12 mouse cellular contexts compared by ENCODE assay signal in the genomic region with DNA sequence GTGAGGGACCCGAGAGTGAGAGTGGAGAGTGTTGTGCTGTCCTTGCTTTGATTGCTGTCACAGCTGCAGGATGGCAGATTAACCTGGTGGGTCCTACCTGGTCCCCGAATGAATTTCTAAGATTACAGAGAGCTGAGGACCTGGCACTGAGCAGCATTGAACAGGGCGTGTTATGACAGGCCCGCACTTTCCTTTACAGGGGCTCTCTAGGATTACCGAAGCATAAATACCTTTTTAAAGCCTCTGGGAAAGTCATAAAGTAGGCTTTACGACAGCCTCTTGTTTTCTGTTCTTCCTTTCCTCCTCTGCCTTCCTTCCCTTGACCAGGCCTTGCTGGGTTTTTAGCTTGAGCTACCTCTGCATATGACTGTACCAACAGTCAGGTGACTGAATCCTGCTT.
DNase-seq lines count a peak whose midpoint lies in the region; ATAC-seq and TF ChIP-seq lines count a peak whose summit lies in the region.
"Had no signal": no experiment of that assay in that cellular context is flagged by ENCODE, and none has a peak within 500 bp of the region (broad histone marks: within the 10 kb centered on the region; RNA-seq: fewer than 3 reads in every experiment).

No protein-coding gene starts in this region.

- 80% methylated on average over 6 of the region's 6 CpGs for WGBS in heart, embryonic 10.5 days
- 54% methylated on average over 6 of the region's 6 CpGs for WGBS in lung, embryonic 14.5 days
- WGBS in intestine, embryonic 15.5 days = 27% methylated on average over 6 of the region's 6 CpGs
- 39% methylated on average over 6 of the region's 6 CpGs for WGBS in stomach, embryonic 15.5 days

- no peaks in the 10 kb centered on the region for H3K27me3 ChIP-seq in heart, embryonic 10.5 days (ENCODE audit: insufficient read depth, poor library complexity, severe bottlenecking)
- H3K27me3 ChIP-seq in lung, embryonic 14.5 days (ENCODE audit: insufficient read depth, low read length) = no peaks in the 10 kb centered on the region
- H3K27me3 ChIP-seq in intestine, embryonic 15.5 days (replicated peaks) = no peaks in the 10 kb centered on the region
- no peaks in the 10 kb centered on the region for H3K27me3 ChIP-seq in stomach, embryonic 15.5 days (replicated peaks)
- H3K27me3 ChIP-seq: liver, embryonic 15.5 days had no signal

- H3K27ac ChIP-seq in heart, embryonic 10.5 days = peak overlapping the region; percentile 49
- peak overlapping the region; percentile 87 for H3K27ac ChIP-seq in lung, embryonic 14.5 days (ENCODE audit: low read depth)
- H3K27ac ChIP-seq in intestine, embryonic 15.5 days = peak overlapping the region; percentile 93
- H3K27ac ChIP-seq in stomach, embryonic 15.5 days = peak overlapping the region; percentile 96
- H3K27ac ChIP-seq: liver, embryonic 15.5 days had no signal

- H3K4me2 ChIP-seq in lung, embryonic 14.5 days = no peak overlapping the region
- H3K4me2 ChIP-seq in intestine, embryonic 15.5 days (replicated peaks) = peak overlapping the region; percentile 29; the same call in 1 of the 2 replicates
- peak overlapping the region; percentile 11; the same call in 1 of the 2 replicates for H3K4me2 ChIP-seq in stomach, embryonic 15.5 days
- H3K4me2 ChIP-seq: liver, embryonic 15.5 days had no signal

- peak overlapping the region; percentile 22; the same call in 1 of the 2 replicates for H3K9ac ChIP-seq in lung, embryonic 14.5 days
- H3K9ac ChIP-seq in intestine, embryonic 15.5 days = no peak overlapping the region
- no peak overlapping the region; the same call in 1 of the 2 replicates for H3K9ac ChIP-seq in stomach, embryonic 15.5 days
- H3K9ac ChIP-seq: liver, embryonic 15.5 days had no signal

- no peak for DNase-seq in heart, embryonic 10.5 days (ENCODE audit: low spot score)
- DNase-seq in heart, adult 8-10 months (ENCODE audit: low spot score) = no peak
- DNase-seq in lung, embryonic 14.5 days = no peak
- no peak for DNase-seq in lung, postnatal 10 days
- no peak for DNase-seq in cerebellum, postnatal 36 days
- no peak for DNase-seq in left cerebral cortex, adult 18-20 months (ENCODE audit: low spot score in 2 of 2)
- DNase-seq: adrenal gland, postnatal 10 days; heart, postnatal 10 days; midbrain, embryonic 14.5 days had no signal

- no peak for TF ChIP-seq CTCF in lung, embryonic 14.5 days (IDR thresholded peaks at IDR 0.05; ENCODE audit: low read depth)

- peaks cover 71% of the 10 kb centered on the region for H3K4me1 ChIP-seq in heart, embryonic 10.5 days
- peaks cover 40% of the 10 kb centered on the region for H3K4me1 ChIP-seq in lung, embryonic 14.5 days (ENCODE audit: insufficient read depth)
- peaks cover 59% of the 10 kb centered on the region for H3K4me1 ChIP-seq in intestine, embryonic 15.5 days (replicated peaks)
- peaks cover 53% of the 10 kb centered on the region for H3K4me1 ChIP-seq in stomach, embryonic 15.5 days

- H3K9me3 ChIP-seq in heart, embryonic 10.5 days = no peaks in the 10 kb centered on the region
- H3K9me3 ChIP-seq in lung, embryonic 14.5 days (ENCODE audit: low read depth, low read length) = no peaks in the 10 kb centered on the region
- no peaks in the 10 kb centered on the region for H3K9me3 ChIP-seq in intestine, embryonic 15.5 days
- H3K9me3 ChIP-seq in stomach, embryonic 15.5 days = no peaks in the 10 kb centered on the region
- H3K9me3 ChIP-seq: liver, embryonic 15.5 days had no signal

- ATAC-seq in lung, embryonic 14.5 days (ENCODE audit: insufficient read depth) = no peak
- ATAC-seq in intestine, embryonic 15.5 days = peak; percentile 40
- ATAC-seq in stomach, embryonic 15.5 days (ENCODE audit: insufficient read depth, low FRiP score, low read depth) = no peak

- H3K36me3 ChIP-seq in heart, embryonic 10.5 days = 0 out of 2 replicates have a peak, but pooled peaks cover 3% of the 10 kb centered on the region
- H3K36me3 ChIP-seq in lung, embryonic 14.5 days (ENCODE audit: insufficient read depth) = no peaks in the 10 kb centered on the region
- H3K36me3 ChIP-seq in intestine, embryonic 15.5 days = no peaks in the 10 kb centered on the region
- no peaks in the 10 kb centered on the region for H3K36me3 ChIP-seq in stomach, embryonic 15.5 days
- H3K36me3 ChIP-seq: liver, embryonic 15.5 days had no signal

- no peak overlapping the region for H3K4me3 ChIP-seq in heart, embryonic 10.5 days
- H3K4me3 ChIP-seq in lung, embryonic 14.5 days (ENCODE audit: low read depth, low read length) = no peak overlapping the region
- H3K4me3 ChIP-seq in intestine, embryonic 15.5 days (replicated peaks) = no peak overlapping the region
- no peak overlapping the region for H3K4me3 ChIP-seq in stomach, embryonic 15.5 days (replicated peaks)
- H3K4me3 ChIP-seq: liver, embryonic 15.5 days had no signal
